Mouse (Mus musculus): Measurements from ENCODE around the gene Ppp2r5b.
A peak's percentile ranks its signal among the peaks of the same experiment; 100 is the strongest.

Ppp2r5b gene

DNA sequence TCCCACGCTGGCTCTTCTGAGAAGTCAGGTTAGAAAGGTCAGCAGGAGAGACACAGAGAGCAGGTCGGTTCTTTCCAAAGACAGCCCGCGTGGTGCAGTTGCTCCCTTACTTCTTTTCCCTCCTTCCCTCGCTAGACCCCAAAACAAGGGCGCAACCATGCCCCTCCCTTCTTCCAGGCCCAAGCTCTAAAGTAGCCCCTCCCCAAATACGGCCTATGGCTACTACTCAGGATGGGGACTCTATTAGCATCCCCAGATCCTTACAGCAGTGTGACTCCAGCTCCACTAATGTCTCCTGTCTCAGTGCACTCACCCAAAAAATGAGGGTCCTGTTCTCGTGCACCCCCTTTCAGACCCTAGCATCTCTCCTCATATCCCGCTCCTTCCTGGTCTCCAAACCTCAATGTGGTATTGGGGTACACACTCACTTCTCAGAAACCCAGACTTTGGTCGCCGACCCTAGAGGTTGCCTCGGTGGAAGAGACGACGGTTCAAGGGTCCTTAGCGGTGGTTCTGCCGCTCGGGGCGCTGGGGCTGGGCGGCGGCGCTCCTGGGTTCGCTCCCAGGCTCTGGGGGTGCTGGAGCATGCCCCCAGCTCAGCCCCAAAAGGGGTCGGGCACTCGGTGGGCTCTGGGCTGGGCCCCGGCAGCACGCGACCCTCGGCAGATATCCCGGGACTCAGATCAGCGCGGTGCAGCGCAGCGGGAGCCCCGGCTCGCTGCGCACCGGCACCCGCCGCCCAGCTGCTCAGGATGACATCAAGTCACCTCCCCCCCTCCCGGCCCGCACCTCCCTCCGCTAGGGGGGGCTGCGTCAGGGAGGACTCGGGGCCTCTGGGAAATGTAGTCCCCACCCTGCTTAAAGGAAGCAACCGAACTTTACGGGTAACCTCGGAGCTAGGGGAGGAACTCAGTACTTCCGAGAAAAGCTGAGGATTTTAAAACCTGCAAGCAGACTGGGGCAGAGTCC is at the start of gene Ppp2r5b:
Gene Ppp2r5b, minus strand, starts transcription at position 789 of the 969 bp plus-strand sequence.
- peak; percentile 94 for DNase-seq (ENCODE audit: low read depth, low spot score)

DNA sequence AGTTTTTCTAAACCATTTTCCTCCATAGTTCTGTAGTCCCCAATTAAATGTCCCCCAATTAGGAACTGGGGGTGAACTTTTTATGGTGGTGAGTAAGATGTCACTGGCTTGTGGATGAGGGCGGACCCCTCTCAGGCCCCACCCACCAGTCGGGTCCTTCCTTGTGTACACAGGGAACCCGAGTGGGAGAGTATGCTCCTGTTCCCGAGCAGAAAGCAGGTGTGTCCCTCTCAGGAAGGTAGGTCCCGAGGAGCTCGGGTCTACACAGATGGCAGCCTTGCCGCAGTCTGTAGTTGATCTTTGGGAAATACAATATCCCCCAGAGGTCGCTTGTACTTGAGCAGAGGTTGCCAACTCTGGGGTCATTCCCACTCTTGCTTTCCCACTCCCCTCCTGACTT is 49.6 kb upstream of the Ppp2r5b start:
- DNase-seq (ENCODE audit: low read depth, low spot score): no peak

DNA sequence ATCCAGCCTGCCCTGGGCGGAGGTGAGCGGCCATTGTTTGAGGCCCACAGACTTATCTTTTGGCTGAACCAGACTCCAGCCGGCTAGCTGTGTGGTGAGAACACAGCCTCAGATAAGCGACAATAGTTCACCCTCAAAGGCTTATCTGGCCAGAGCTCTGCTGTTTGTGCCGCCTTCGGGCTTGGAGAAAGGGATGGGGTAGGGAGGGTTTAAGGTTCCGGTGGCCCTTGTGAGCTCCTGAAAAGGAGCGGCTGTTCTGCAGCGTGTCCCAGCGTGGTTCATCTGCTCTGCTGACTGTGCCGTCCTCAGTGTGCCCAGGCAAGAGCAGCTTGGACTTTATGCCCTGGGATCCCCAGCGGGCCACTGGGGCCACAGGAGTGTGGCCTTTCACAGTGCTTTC is 48.8 kb upstream of the Ppp2r5b start:
- no peak for DNase-seq (ENCODE audit: low read depth, low spot score)

DNA sequence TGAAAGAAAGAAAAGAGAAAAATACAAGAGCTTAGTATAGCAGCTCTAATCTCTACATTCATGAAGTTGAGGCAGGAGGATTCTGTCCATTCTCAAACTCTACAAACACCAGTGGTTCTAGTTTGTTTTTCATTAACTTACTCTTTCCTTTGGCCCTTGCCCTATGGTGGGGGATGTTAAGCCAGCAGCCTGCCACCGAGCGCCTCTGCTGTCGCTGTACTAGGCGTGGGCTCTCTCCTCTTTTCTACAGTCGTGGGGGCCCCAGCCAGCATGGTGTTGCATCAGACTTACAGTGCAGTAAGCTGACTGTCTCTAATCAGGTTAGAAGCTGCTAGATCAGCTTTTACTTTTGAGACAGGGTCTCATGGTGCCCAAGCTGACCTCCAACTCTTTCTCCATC is 47.3 kb upstream of the Ppp2r5b start:
- no peak for DNase-seq (ENCODE audit: low read depth, low spot score)

DNA sequence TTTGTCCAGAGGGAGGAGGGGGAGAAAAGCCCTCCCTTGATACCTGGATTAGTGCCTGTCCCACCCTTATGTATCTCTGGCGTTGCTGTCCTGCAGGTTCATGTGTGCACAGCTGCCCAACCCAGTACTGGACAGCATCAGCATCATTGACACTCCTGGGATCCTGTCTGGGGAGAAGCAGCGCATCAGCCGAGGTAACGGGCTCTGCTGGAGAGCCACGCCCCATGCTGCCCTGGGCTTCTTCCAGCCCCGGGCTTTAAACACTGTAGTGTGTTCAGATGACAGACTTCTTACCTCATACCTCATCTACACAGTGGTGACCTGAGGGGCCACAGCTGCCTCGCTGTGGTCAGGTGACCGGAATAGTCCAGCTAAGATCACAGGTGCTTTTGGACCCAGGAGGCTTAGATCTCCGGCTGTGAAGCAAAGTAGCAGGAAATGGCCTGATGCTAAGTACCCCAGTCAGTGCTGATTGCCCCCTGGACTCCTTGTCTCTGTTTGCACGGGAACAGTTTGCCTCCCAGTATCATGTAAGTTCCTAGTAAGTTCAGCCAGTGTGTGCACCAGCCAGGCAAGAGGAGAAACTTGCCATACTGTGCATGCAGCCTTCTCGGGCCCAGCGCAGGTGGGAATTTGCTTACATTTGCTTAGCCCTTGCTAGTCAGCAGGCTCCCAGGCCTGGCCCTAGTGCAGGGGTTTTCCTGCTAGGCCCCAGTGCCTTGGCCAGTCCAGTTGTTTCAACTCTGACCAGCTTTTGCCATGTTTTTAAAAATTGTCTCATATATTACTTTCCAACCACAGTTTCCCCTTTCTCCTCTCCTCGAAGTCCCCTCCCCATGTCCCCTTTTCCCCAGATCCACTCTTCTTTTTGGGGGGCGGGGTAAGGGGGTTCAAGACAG is 45.7 kb upstream of the Ppp2r5b start:
- peak; percentile 82 for DNase-seq (ENCODE audit: low read depth, low spot score)

DNA sequence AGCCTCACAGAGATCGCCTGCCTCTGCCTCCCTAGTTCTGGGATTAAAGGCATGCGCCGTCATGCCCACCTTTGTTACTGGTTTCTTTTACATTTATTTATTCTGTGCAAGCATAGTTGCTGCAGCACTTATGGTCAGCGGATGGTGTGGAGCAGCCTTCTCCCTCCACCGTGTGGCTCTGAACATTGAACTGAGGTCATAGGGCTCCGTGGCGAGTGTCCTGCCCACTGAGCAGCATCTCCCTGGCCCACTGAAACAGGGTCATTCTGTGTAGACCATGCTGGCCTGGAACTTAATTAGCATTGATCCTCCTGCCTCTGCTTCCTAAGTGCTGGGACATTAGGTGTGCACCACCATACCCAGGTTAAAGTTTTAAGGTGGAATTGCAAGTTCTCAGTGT is 44.9 kb upstream of the Ppp2r5b start:
- DNase-seq (ENCODE audit: low read depth, low spot score): no peak

DNA sequence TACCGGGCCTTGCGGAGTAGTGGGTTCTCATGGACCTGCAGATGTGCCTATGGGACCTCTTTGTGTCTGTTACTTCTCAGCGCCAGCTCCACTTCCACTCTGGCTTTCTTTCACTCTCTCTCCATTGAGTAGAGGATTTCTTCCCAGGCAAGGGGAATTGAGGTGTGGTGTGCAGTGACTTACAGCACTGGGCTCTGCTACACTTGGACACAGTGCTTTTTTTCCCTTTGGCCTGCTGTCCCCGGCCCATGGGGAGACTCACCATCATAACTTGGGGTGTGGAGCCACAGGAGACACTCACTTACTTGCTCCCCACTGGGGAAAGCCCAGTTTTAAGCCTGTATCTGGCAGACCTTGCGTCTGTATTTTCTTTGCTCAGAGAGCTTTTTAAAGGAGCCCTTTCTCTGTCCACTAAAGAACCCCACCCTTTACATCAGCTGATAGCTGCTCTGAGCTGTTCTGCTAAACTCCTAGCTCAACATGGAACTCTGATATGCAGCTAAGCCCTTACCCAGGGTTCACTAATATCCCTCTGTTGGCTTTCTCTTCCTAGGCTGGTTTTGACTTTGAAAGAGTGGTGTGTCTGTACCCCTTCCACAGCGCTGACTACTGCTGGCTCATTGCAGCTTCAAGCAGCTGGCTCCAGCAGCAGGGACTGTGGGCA is 43.9 kb upstream of the Ppp2r5b start:
- no peak for DNase-seq (ENCODE audit: low read depth, low spot score)

DNA sequence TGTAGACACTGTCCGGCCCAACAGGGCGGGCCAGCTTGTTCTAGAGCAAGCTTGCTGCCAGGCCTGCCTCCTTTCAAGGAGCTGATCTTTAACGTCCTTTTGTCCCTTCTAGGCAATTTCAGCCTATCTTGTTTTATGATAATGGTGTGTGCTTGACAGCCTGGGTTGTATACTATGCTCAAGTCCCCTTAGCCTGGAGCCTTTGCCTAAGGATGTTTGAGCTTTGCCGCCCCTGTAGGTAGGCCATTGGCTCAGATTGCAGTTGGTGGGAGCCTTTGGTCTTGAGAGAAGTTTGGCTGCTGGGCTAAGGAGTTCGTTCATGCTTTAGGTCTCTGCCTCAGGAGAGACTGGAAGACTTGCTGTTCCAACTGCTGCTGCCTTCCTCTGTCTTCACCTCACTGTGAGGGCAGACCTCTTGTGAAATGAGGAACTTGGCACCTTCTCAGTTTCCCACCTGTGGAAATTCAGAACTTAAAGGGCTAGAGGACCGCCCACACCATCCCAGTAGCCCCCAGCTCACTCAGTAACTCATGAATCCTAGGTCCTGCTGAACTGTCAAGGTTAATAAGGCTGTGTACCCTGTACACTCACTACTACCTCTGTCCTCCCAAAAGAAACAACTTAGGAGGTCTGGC is 42.9 kb upstream of the Ppp2r5b start:
- DNase-seq (ENCODE audit: low read depth, low spot score): peak; percentile 53

DNA sequence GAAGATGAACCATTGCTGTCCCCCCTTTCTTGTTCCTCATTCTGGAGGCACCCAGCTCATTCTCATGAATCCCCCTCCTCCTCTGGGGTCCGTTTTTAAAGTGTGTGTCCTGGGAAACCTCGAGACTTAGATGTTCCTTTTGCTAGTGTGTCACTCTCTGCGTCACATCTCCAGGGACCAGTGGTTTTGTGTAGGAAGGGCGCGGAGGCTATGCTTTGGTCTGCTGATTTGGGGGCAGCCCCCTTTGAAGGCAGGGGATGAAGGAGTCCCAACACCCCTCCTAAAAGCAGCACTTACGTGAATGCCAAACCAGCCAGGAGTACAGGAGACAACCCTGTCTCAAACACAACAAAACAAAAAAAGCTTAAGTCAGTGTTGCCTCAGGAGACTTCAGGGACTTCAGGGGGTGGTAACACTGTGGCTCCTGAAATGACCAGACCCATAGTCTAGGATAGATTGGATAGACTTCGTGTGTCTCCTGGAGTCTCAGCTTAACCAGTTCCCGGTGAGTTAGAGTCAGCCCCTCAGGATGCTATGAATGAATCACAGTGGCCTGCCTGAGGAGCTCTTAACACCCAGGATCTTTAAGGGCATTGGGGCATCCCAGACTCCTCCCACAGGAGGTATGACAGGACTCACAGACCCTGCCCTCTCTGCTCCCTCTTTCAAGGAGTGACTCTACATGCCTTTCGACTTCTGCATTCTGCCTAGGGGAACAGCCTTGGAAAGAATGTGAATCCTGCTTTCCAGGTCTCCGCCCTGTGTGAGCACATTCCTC is 42.2 kb upstream of the Ppp2r5b start:
- peak; percentile 70 for DNase-seq (ENCODE audit: low read depth, low spot score)

DNA sequence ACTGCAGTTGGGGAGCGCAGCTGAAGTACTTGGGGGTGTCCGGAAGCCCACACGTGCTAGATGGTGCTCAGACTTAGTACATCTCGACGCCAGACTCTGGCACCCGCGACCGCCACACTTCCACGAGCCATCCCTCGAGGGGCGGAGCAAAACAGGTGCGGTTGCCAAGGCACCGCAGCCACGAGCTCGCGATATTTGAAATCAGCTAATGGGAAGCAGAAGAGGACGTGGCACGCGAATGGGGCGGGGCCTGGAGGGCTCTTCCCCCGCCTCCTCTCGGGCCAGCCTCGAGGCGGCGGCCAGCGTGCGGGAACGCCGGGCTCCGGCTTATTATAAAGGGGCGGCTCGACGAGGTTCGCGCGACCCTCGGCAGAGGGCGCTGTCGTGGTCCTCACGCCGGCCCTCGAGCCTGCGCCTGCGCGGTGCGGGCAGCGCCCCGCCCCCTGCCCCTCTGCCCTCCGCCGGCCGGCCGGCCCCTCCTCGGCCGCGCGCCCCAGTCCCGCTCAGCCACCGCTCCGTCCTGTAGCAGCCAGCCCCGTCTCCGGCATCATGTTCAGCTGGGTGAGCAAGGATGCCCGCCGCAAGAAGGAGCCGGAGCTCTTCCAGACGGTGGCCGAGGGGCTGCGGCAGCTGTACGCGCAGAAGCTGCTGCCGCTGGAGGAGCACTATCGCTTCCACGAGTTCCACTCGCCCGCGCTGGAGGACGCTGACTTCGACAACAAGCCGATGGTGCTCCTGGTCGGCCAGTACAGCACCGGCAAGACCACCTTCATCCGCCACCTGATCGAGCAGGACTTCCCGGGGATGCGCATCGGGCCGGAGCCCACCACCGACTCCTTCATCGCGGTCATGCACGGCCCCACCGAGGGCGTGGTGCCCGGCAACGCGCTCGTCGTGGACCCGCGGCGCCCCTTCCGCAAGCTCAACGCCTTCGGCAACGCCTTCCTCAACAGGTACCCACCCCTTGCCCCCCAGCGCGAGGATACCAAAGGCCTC is 41.1 kb upstream of the Ppp2r5b start, which contains the start of gene Ehd1:
Gene Ehd1, plus strand, starts transcription at position 300 of the 996 bp plus-strand sequence.
- peak; percentile 99 for DNase-seq (ENCODE audit: low read depth, low spot score)

DNA sequence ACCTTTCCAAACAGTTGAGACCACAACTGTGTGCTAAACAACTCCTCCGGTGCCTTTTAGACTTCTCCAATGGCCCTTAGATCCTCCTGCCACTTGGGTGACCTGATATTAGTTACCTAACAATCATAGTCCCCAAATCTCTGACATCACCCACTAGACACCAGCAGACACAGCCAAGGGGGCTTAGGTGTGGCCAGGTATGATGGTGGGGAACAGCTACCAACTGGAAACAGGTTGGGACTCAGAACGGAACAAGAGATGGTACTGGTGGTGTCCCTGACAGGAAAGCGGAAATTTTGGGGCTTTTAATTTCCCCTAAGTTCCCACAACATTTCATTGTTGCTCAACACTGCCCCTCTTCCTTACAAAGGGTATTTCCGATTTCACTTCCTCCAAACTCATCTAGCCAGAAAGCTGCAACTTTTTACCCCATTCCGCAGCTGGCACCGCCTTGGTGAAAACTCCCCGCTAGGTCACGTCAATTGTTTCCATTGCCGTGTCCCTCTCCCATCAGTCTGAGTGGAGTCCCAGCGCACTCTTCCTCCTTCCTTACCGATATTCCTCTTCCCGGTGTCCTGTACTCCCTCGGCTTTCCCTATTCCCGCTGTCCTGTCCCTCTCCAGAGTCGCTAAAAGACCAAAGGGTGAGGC is 40.2 kb upstream of the Ppp2r5b start:
- peak; percentile 90 for DNase-seq (ENCODE audit: low read depth, low spot score)

DNA sequence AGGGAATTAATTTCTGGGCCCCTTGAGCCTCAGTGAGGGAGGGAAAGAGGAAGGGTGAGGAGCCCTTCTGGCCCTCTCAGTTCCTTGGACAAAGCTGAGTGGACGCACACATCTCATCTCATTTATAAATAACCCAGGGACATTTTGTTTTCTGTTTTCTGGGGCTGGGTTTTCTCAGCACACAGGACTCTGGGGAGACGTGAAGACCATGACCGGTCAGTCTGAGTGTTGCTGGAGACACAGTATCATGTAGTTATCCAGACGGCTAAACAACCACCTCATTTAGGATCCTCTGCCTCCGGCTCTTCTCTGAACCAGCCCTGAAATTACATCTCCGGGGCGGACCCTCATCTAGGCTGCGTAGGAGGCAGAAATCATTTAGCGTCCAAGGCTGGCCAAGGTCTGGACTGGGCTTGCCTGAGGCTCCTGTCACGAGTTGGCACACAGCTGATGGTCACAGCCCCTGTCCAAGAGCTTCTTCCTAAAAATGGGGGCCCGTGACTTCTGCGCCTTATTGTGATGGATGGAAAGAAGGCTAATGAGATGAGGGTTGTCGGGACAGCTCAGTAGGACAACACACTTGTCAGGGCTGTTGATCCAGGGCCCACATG is 38.4 kb upstream of the Ppp2r5b start:
- DNase-seq (ENCODE audit: low read depth, low spot score): no peak

DNA sequence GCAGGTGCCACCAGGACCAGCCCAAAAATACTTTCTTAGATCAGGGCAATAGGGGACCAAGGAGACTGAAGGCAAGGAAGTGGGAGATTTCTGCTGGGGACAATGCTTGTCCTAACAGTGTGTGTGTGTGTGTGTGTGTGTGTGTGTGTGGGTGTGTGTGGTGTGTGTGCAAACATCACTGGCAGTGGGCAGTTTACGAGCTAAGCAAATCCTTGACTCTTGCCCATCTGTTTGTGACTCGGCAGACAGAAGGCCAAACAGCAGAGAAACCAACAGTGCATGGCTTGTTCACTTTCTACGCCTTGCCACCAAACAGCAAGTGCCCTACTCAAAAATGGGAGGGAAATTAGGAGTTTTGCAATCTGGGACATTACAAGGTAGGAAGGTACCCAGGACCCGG is 37.9 kb upstream of the Ppp2r5b start:
- peak; percentile 30 for DNase-seq (ENCODE audit: low read depth, low spot score)

DNA sequence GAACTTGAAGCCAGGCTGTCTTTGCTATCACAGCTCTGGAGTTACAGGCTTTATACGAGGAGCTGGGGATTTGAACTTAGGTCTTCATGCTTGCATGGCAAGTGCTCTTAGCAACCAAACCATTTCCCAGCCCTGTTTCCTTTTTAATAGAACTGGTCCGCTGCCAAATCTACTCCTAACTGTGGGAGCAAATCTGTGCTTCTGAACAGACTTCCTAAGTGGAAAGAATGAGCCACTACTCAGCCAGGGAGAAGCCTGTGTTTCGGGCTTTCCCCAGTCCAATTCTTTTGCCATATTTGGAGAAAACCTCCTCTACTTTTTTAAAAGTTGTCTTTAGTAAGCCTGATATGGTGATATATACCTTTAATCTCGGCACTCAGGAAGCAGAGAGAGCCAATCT is 37.1 kb upstream of the Ppp2r5b start:
- no peak for DNase-seq (ENCODE audit: low read depth, low spot score)

DNA sequence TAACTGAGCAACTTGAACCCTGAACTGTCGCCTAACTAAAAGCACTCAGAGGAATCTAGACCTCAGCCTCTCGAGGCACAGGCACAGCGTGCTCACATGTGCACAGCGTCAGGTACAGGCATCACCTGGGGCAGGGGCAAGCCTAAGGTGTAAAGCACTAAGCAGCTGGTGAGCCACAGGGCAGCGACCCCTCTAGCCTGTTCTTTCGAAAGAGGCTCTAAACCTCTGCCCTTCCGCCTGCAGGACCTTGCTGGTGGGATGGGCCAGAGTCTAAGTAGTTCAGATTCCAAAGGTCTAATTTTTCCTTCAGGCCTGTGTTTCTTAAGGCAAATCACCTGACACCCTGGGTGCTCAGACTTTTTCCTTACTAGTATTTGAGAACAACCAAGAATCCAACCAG is 36.4 kb upstream of the Ppp2r5b start:
- no peak for DNase-seq (ENCODE audit: low read depth, low spot score)

DNA sequence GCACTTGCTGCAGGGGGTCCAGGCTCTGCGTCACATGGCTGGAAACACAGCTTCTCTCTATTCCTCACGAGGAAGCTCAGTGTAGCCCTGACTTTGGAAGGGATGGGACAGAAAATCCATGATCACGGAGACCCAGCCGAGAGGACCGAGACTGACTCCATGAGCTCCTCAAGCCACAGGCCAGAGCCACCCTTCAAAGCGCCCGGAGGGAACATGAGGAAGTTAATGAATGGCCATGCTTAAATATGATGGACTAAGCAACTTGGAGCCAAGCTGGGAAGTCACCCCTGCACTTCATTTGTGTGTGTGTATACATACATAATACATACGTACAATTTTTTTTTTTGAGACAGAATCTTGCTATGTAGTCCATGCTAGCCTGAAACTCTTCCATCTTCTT is 35.5 kb upstream of the Ppp2r5b start:
- DNase-seq (ENCODE audit: low read depth, low spot score): no peak

DNA sequence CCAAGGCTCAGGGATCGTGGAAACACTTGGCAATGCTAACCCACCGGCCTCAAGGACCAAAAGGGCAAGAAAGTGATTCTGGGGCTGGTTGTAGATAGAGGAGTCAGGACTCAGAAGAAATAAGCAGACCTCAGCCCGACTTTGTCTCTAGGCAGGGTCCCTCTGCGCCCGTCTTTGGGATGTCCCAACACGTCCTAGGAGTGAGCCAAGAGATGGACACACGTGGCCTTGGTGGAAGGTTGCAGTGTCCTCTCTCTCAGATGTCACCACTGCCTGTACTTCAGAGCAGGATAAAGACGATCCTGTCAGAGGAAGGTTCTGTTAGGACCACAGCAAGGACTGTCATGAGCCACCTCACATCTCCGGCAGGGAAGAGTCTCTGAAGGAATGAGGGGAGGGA is 35.0 kb upstream of the Ppp2r5b start:
- DNase-seq (ENCODE audit: low read depth, low spot score): no peak

DNA sequence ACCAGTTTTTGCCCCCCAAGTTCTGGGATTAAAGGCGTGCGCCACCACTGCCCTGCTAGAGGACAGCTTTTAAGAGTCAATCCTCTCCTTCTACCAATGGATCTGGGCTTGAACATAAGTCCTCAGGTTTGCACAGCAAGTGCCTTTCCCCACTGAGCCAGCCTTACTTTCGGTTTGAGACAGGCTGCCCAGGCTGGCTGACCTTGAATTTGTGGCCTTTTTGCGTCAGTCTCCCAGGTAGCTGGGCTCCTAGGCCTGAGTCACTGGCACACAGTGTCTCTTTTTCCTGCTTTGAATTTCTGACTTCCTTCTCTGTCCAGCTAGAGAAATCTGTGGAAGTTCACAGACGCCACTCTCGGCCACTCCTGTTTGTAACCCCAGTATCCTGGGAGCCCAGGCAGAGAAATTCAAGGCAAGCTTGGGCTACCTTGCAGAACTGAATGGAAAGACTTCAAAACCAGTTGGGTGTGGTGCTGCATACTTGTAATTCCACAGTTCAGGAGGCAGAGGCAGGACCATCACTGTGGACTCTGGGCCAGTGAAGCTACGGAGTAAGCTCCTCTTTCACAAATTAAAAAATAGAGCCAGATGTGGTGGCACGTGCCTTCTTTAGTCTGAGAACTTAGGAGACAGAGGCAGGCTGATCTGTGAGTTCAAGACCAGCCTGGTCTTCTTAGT is 34.3 kb upstream of the Ppp2r5b start:
- no peak for DNase-seq (ENCODE audit: low read depth, low spot score)
